Mouse (Mus musculus): ENCODE data around the gene Rpl12. TPM values are rescaled to one million over a fixed set of nuclear protein-coding genes. Genes with fewer than 3 reads are reported as not detected.

Gene Rpl12
- polyA plus RNA-seq, 1 experiment from 2014 or later = 192 TPM

GRCm38 (mm10) chr2:32926330-32927075, 34.9 kb upstream of the Rpl12 start:
- Histone ChIP-seq H3K9me3 (no peaks in the 10 kb centered on the region), H3K4me3 (no peak overlapping the region), H3K27ac (no peak overlapping the region), H3K4me1 (peaks cover 8% of the 10 kb centered on the region), H3K36me3 (replicated peaks) (peaks cover 38% of the 10 kb centered on the region), H3K27me3 (ENCODE audit: poor library complexity, severe bottlenecking) (no peaks in the 10 kb centered on the region)
- DNase-seq (ENCODE audit: extremely low spot score, low spot score) = no peak
- WGBS = 94% methylated on average over 12 of the region's 12 CpGs

GRCm38 (mm10) chr2:32927624-32928234, 33.6 kb upstream of the Rpl12 start:
- Histone ChIP-seq H3K9me3 (no peaks in the 10 kb centered on the region), H3K4me3 (no peak overlapping the region), H3K4me1 (peaks cover 8% of the 10 kb centered on the region), H3K27me3 (ENCODE audit: poor library complexity, severe bottlenecking) (no peaks in the 10 kb centered on the region), H3K27ac (no peak overlapping the region), H3K36me3 (replicated peaks) (peaks cover 32% of the 10 kb centered on the region)
- WGBS = 84% methylated on average over 15 of the region's 15 CpGs
- no peak for DNase-seq (ENCODE audit: extremely low spot score, low spot score)

GRCm38 (mm10) chr2:32928235-32928946, 33.0 kb upstream of the Rpl12 start:
- 31% methylated on average over 10 of the region's 10 CpGs for WGBS
- Histone ChIP-seq H3K27me3 (ENCODE audit: poor library complexity, severe bottlenecking) (no peaks in the 10 kb centered on the region), H3K4me3 (no peak overlapping the region), H3K9me3 (no peaks in the 10 kb centered on the region), H3K4me1 (peaks cover 8% of the 10 kb centered on the region), H3K36me3 (replicated peaks) (peaks cover 32% of the 10 kb centered on the region), H3K27ac (0 out of 2 replicates have a peak overlapping the region, but pooled peaks have one; percentile 6)
- peak; percentile 64 for DNase-seq (ENCODE audit: extremely low spot score, low spot score)

GRCm38 (mm10) chr2:32928947-32929829, 32.2 kb upstream of the Rpl12 start:
- Histone ChIP-seq H3K36me3 (replicated peaks) (peaks cover 32% of the 10 kb centered on the region), H3K4me3 (no peak overlapping the region), H3K4me1 (peaks cover 8% of the 10 kb centered on the region), H3K27ac (no peak overlapping the region), H3K9me3 (no peaks in the 10 kb centered on the region), H3K27me3 (ENCODE audit: poor library complexity, severe bottlenecking) (no peaks in the 10 kb centered on the region)
- WGBS = 92% methylated on average over 19 of the region's 19 CpGs
- DNase-seq (ENCODE audit: extremely low spot score, low spot score) = no peak

GRCm38 (mm10) chr2:32931730-32932129, 29.6 kb upstream of the Rpl12 start:
- 80% methylated on average over 7 of the region's 7 CpGs for WGBS
- Histone ChIP-seq H3K4me1 (peaks cover 8% of the 10 kb centered on the region), H3K27ac (no peak overlapping the region), H3K4me3 (no peak overlapping the region), H3K36me3 (replicated peaks) (peaks cover 42% of the 10 kb centered on the region), H3K27me3 (ENCODE audit: poor library complexity, severe bottlenecking) (no peaks in the 10 kb centered on the region), H3K9me3 (no peaks in the 10 kb centered on the region)
- DNase-seq (ENCODE audit: extremely low spot score, low spot score) = no peak

GRCm38 (mm10) chr2:32938741-32939140, 22.6 kb upstream of the Rpl12 start:
- H3K36me3 ChIP-seq (replicated peaks) = peaks cover 67% of the 10 kb centered on the region
- H3K4me3 ChIP-seq = no peak overlapping the region
- no peaks in the 10 kb centered on the region for H3K27me3 ChIP-seq (ENCODE audit: poor library complexity, severe bottlenecking)
- WGBS = 92% methylated on average over 5 of the region's 5 CpGs
- no peaks in the 10 kb centered on the region for H3K4me1 ChIP-seq
- H3K27ac ChIP-seq = no peak overlapping the region
- no peak for DNase-seq (ENCODE audit: extremely low spot score, low spot score)
- no peaks in the 10 kb centered on the region for H3K9me3 ChIP-seq

GRCm38 (mm10) chr2:32939418-32939817, 21.9 kb upstream of the Rpl12 start:
- no peak for DNase-seq (ENCODE audit: extremely low spot score, low spot score)
- H3K27ac ChIP-seq = no peak overlapping the region
- WGBS = 62% methylated on average over 5 of the region's 5 CpGs
- no peaks in the 10 kb centered on the region for H3K4me1 ChIP-seq
- H3K9me3 ChIP-seq = no peaks in the 10 kb centered on the region
- no peak overlapping the region for H3K4me3 ChIP-seq
- peaks cover 64% of the 10 kb centered on the region for H3K36me3 ChIP-seq (replicated peaks)
- H3K27me3 ChIP-seq (ENCODE audit: poor library complexity, severe bottlenecking) = no peaks in the 10 kb centered on the region

- 91% methylated on average over 4 of the region's 4 CpGs for WGBS
- H3K4me1 ChIP-seq = no peaks in the 10 kb centered on the region
- H3K4me3 ChIP-seq = no peak overlapping the region
- no peak overlapping the region for H3K27ac ChIP-seq
- H3K27me3 ChIP-seq (ENCODE audit: poor library complexity, severe bottlenecking) = no peaks in the 10 kb centered on the region
- H3K9me3 ChIP-seq = no peaks in the 10 kb centered on the region
- peaks cover 64% of the 10 kb centered on the region for H3K36me3 ChIP-seq (replicated peaks)
- no peak for DNase-seq (ENCODE audit: extremely low spot score, low spot score)
Observed at GRCm38 (mm10) chr2:32940483-32940882, 20.9 kb upstream of the Rpl12 start.

- H3K27me3 ChIP-seq (ENCODE audit: poor library complexity, severe bottlenecking) = no peaks in the 10 kb centered on the region
- no peaks in the 10 kb centered on the region for H3K4me1 ChIP-seq
- H3K27ac ChIP-seq = no peak overlapping the region
- WGBS = 93% methylated on average over 11 of the region's 11 CpGs
- peaks cover 63% of the 10 kb centered on the region for H3K36me3 ChIP-seq (replicated peaks)
- H3K9me3 ChIP-seq = no peaks in the 10 kb centered on the region
- H3K4me3 ChIP-seq = no peak overlapping the region
- no peak for DNase-seq (ENCODE audit: extremely low spot score, low spot score)
Observed at GRCm38 (mm10) chr2:32947454-32947853, 13.9 kb upstream of the Rpl12 start.

- Histone ChIP-seq H3K36me3 (replicated peaks) (peaks cover 66% of the 10 kb centered on the region), H3K9me3 (peaks cover 6% of the 10 kb centered on the region; the same call in 1 of the 2 replicates), H3K27me3 (ENCODE audit: poor library complexity, severe bottlenecking) (no peaks in the 10 kb centered on the region), H3K4me3 (no peak overlapping the region), H3K27ac (no peak overlapping the region), H3K4me1 (no peaks in the 10 kb centered on the region)
- 91% methylated on average over 2 of the region's 2 CpGs for WGBS
- no peak for DNase-seq (ENCODE audit: extremely low spot score, low spot score)
Observed at GRCm38 (mm10) chr2:32954581-32954980, 6.8 kb upstream of the Rpl12 start.

GRCm38 (mm10) chr2:32957344-32957743, 4.0 kb upstream of the Rpl12 start:
- no peaks in the 10 kb centered on the region for H3K27me3 ChIP-seq (ENCODE audit: poor library complexity, severe bottlenecking)
- H3K9me3 ChIP-seq = peaks cover 6% of the 10 kb centered on the region; the same call in 1 of the 2 replicates
- peaks cover 51% of the 10 kb centered on the region for H3K36me3 ChIP-seq (replicated peaks)
- peaks cover 12% of the 10 kb centered on the region for H3K4me1 ChIP-seq
- no peak overlapping the region for H3K27ac ChIP-seq
- DNase-seq (ENCODE audit: extremely low spot score, low spot score) = no peak
- no peak overlapping the region for H3K4me3 ChIP-seq
- WGBS = 67% methylated on average over 8 of the region's 8 CpGs

- no peak overlapping the region for H3K27ac ChIP-seq
- H3K27me3 ChIP-seq (ENCODE audit: poor library complexity, severe bottlenecking) = no peaks in the 10 kb centered on the region
- H3K4me3 ChIP-seq = peak overlapping the region; percentile 97; the same call in 1 of the 2 replicates
- no peaks in the 10 kb centered on the region for H3K9me3 ChIP-seq
- peaks cover 39% of the 10 kb centered on the region for H3K4me1 ChIP-seq
- WGBS = 96% methylated on average over 4 of the region's 4 CpGs
- peaks cover 52% of the 10 kb centered on the region for H3K36me3 ChIP-seq (replicated peaks)
- no peak for DNase-seq (ENCODE audit: extremely low spot score, low spot score)
Observed at GRCm38 (mm10) chr2:32960273-32960672, 1.1 kb upstream of the Rpl12 start.

Data from forebrain, embryonic 10.5 days (tissue).